Mouse (Mus musculus) lung, postnatal 25 days (tissue): ENCODE data around the gene Gga1.

ENCODE experiments used
- DNase-seq: peaks from one replicate; pipeline ENCODE4 v3.0.0; 2022; ENCODE audit warnings: low spot score

Gene Gga1

DNA sequence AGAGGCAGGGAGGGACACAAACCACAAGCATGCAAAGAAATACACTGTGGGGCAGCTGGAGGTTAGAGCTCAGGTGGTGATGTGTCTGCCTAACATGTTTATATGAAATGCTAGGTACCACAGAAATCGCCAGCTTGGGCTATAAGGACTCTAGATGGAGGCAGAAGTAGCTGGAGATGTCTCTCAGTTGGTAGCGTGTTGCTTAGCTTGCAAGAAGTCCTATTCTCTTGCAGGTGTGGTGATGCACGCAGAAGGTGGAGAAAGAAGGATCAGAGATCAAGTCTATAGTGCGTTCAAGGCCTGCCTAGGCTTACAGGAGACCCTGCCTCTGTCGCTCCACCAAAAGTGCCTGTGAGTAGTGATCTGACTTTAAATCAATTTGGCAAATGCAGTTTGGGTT, 1.5 kb upstream of the Gga1 start:
- no peak for DNase-seq

GRCm38 (mm10) chr15:78876258-78876696, 713 bp upstream of the Gga1 start:
- DNase-seq, result peak; percentile 90

GRCm38 (mm10) chr15:78877810-78878390, 910 bp downstream of the Gga1 start:
- no peak for DNase-seq

GRCm38 (mm10) chr15:78878792-78879516, 2.0 kb downstream of the Gga1 start:
- DNase-seq, result peak; percentile 71

GRCm38 (mm10) chr15:78880432-78880831, 3.4 kb downstream of the Gga1 start:
- DNase-seq, result no peak

- no peak for DNase-seq
Measured at GRCm38 (mm10) chr15:78881828-78882227, 4.8 kb downstream of the Gga1 start.

GRCm38 (mm10) chr15:78889401-78889853, 12.4 kb downstream of the Gga1 start:
- peak; percentile 31 for DNase-seq

DNA sequence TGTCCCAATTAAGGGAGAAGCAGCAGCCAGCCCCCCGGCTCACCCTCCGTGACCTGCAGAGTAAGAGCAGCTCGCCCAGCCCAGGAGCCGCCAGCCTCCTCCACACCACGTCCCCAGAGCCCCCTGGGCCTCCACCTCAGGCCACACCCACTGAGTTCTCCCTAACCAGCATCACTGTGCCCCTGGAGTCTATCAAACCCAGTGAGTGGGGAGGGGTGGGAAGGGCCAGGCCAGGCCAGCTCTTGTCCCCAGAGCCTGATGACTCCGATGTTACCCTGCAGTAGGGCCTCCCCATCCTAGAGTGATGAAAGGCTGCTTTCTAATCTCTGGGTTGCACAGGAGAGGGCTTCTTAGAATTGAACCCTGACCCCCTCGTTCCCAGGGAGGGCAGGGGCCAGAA, 15.4 kb downstream of the Gga1 start:
- DNase-seq, result no peak

DNA sequence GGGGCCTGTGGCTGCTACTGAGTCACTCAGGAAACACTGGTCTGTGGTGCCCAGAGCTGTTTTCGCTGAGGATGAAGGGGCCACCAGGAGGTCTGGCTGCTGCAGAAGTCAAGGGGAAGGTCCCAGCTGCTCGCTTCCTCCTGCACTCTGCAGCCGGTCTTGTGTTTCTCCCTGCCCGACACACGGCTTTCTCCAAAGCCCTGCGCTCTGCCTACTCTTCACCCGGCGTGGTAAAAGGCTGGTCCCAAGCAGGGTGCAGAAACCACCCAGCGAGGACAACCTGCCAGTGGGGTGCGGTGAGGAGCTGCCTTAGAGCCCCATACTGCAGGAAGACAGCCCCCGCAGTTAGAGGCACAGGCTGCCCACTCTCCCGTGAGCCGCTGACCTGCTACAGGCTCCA, 17.7 kb downstream of the Gga1 start:
- no peak for DNase-seq

- DNase-seq, result no peak
Measured at GRCm38 (mm10) chr15:78895741-78896140, 18.8 kb downstream of the Gga1 start.

- DNase-seq, result peak; percentile 60
Measured at GRCm38 (mm10) chr15:78896149-78896548, 19.2 kb downstream of the Gga1 start.

GRCm38 (mm10) chr15:78897488-78897887, 20.5 kb downstream of the Gga1 start:
- DNase-seq, result no peak

DNA sequence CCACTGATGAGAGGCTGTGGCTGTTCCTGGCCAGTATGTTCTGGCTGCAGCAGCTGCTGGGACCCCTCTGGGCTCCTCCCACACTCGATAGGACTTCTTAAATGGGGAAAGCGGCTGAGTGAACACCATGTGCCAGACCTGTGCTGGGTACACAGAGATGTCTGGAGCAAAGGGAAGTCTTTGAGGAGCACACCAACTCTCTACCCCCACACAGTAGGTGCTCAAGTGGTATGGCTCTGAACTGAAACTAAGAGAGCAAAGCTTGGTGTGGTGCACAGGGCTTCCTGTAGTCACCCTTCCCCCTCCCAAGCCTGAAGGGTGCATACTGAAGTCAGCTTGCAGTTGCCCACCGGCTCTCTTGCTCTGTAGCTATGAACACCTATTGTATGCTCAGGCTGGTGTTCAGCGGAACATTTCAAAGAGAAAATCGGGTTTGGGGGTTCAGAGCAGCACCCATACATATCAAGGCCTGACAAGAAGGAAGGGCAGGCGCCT, 21.6 kb downstream of the Gga1 start:
- no peak for DNase-seq

GRCm38 (mm10) chr15:78899409-78899739, 22.4 kb downstream of the Gga1 start, which contains the start of gene Gm49510:
Gm49510 (plus strand) TSS chr15:78899667.
- DNase-seq, result no peak

DNA sequence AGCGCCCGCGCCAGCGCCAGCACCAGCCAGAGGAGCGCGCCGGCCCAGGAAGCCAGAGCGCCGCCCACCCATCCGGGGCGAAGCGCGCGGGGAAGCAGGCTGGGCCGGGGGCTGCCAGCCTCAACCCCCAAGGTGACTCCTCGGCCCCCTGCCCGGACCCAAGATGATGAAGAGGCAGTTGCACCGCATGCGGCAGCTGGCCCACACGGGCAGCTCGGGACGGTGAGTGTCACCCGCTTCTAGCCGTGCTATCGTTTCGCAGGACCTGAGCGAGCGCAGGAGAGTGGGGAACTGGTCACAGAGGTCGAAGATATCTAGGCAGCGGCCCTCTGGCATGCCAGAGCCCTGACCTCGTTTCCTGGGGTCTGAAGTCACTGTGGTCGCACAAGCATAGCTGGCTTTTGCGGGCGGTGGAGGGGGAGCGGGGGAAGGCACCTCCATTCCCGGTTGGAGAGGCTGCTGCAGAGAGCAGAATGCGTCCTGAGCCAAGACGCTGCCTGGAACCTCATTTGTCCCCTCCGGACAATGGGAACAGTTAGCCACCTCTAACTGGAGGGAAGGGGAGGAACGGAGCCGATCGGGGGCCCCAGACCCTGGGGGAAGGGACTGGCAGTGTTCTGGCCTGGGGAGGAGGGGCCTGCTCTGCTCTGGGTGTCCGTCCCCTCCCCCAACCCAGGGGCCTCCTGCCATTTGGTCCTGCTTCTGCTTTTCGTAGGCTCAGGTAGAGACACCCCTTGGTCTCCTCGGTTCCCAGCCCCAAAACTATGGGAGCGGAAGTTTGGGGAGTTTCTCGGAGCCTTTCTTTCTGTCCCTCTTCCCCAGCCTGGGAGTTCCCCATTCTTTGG, 23.0 kb downstream of the Gga1 start, which contains the start of gene Sh3bp1:
Gene Sh3bp1 (plus strand): TSS at position 29 of the 845 bp plus-strand sequence.
- peak; percentile 64 for DNase-seq

DNA sequence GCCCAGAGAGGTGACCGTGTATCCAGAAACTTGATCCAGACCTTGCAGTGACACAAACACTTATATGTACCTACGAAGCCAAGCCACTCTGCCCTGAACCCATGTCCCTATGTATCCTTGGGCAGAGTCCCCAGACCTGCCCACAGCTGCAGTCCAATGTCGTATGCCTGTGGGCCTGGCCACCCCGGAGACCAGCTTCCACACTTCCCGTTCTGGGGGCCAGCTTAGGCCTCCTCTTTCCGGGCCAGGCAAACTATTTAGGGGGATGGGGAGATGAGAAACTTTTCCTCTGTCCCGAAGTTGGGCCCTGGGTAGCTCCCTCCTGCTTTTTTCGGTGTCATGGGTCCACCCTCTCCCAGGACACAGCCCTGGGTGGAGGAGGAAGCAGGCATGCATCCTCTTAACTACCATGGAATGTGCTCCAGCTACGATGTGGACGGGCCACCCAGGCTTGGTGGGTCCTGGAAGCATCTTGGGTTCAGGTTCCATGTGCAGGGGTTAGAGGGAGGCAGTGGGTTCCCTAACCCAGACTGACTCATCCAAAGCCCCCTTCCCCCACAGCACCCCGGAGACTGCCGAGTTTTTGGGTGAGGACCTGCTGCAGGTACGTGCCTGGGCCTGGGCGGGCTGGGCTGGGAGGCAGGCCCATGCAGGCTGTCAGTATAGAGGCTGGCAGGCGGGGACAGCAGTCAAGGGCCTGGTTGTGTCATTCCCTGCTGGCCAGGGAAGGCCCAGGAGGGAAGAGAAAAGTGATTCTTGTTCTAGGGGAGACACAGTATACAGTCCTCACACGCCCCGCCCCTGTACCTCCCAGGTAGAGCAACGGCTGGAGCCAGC, 23.8 kb downstream of the Gga1 start:
- no peak for DNase-seq

DNA sequence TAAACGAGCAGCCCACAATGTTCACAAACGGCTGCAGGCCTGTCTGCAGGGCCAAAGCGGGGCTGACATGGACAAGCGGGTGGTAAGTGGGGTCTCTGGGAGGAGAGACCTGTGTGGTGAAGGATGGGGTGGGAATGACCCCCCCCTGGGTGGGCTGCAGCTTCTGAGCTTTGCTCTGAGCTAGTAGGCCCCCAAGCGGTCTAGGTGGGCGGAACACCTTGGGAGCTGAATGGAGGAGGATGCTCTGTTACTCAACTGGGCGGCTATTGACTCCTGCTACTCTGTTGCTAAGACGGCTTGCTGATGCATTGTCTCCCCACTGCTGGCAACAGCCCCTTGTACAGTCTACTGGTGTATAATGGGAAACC, 24.4 kb downstream of the Gga1 start:
- no peak for DNase-seq

- peak; percentile 86 for DNase-seq
Measured at GRCm38 (mm10) chr15:78903243-78903642, 26.3 kb downstream of the Gga1 start.

- DNase-seq, result no peak
Measured at GRCm38 (mm10) chr15:78908399-78908798, 31.4 kb downstream of the Gga1 start.

DNA sequence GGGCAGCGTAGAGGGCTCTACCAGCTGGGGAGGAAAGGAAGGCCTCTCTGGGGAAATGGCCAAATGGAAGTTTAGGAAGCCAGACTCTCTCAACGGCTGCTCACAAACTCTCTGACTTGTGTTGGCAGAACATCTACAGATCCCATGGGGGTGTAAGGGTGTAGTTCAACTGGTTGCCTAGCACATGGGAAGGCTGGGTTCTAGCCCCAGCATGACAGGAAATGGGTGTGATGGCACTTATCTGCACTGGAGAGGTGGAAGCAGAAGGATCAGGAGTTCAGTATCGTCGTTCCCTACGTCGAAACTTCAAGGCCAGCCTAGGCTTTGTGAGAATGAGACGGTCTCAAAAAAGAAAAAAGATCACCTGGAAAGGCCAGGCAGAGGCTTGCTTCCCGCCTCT, 32.0 kb downstream of the Gga1 start:
- no peak for DNase-seq

- DNase-seq, result no peak
Measured at GRCm38 (mm10) chr15:78912040-78912439, 35.0 kb downstream of the Gga1 start.

DNA sequence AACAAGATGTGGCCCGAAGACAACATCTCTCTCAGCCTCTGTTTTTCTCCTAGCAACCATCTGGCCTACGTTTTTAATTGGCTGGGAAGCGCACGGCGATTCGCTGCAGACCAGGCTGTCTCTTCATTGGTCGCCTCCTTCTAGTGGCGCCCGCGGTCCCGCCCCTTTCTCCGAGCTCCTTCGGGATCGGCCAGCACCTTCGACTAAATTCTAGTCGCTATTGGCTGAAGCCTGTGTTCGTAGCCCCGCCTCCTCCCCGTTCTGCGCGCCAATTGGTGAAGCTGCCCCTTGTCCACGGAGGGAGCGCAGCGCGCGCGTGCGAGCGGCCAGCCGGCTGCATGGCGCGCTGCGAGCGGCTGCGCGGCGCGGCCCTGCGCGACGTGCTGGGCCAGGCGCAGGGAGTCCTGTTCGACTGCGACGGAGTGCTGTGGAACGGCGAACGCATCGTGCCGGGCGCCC, 36.7 kb downstream of the Gga1 start, which contains the start of gene Pdxp:
Gene Pdxp (plus strand): TSS at position 288 of the 459 bp plus-strand sequence.
- DNase-seq, result peak; percentile 95
